Mouse (Mus musculus): ENCODE measurements around the gene Bcl9. TPM values are rescaled to one million over a fixed set of nuclear protein-coding genes. Genes with fewer than 3 reads are reported as not detected.

The Bcl9 gene
- polyA plus RNA-seq, 1 experiment, result 4.9 TPM

DNA sequence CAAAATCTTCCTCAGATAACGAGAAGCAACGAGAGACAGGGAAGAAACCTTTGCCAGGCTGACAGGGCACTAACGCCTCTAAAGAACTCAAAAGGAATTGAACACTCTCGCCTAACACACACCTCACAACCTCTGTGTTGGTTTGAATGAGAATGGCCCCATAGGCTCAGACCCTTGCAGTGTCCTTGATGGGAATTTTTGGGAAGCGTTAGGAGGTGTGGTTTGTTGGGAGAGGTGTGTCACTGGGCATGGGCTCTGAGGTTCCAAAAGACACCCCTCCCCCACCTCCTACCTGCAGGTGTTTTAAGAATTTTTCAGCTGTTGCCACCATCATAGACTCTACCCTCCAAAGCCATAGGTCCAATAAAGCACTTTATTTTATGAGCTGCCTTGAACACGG, 118.8 kb downstream of the Bcl9 start:
- Histone ChIP-seq H3K79me3 (ENCODE audit: low read depth) (no peaks in the 10 kb centered on the region), H3K27me3 (ENCODE audit: control insufficient read depth, insufficient read depth, insufficient read length) (no peaks in the 10 kb centered on the region), H3K79me2 (ENCODE audit: control insufficient read depth, insufficient read depth) (no peaks in the 10 kb centered on the region), H3K36me3 (ENCODE audit: control insufficient read depth, insufficient read depth) (no peaks in the 10 kb centered on the region), H3K4me3 (ENCODE audit: insufficient read depth, poor library complexity, severe bottlenecking) (no peak overlapping the region), H3ac (ENCODE audit: control insufficient read depth, insufficient read length, low read depth) (no peak overlapping the region)
- TF ChIP-seq CTCF (IDR thresholded peaks at IDR 0.05; ENCODE audit: control insufficient read depth, insufficient read depth, insufficient read length) (no peak), USF1 (IDR thresholded peaks at IDR 0.05; ENCODE audit: low read depth) (no peak), MYOG (IDR thresholded peaks at IDR 0.05; ENCODE audit: control insufficient read depth, extremely low read depth, insufficient read length) (no peak), FOSL1 (IDR thresholded peaks at IDR 0.05; ENCODE audit: insufficient read depth, low read length, poor library complexity, severe bottlenecking) (no peak), MYOD1 (IDR thresholded peaks at IDR 0.05; ENCODE audit: control insufficient read depth, insufficient read length, low read depth) (no peak), CEBPB (IDR thresholded peaks at IDR 0.05; ENCODE audit: low read depth) (no peak), MAX (IDR thresholded peaks at IDR 0.05) (no peak)

DNA sequence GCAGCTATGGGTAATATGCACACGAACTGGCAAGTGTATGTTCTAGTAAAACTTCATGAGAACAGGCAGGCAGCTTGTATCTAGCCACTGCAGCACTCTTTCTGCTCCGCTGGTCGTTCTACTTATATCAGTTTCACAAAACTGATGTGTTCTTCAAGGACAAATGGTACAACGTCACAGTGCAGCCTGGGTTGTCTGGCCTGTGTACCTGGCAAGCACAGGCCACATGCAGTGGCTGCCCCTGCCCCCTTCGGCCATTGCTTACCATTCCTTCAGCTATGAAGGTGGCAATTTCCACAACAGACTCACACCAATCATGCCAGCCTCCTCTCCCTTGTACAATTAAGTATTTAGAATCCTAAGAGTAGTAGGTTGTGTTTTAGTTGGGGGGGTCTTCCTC, 125.1 kb downstream of the Bcl9 start:
- H3K4me3 ChIP-seq (ENCODE audit: insufficient read depth, poor library complexity, severe bottlenecking), result no peak overlapping the region
- H3K27me3 ChIP-seq (ENCODE audit: control insufficient read depth, insufficient read depth, insufficient read length), result no peaks in the 10 kb centered on the region
- no peaks in the 10 kb centered on the region for H3K79me2 ChIP-seq (ENCODE audit: control insufficient read depth, insufficient read depth)
- TF ChIP-seq CTCF (IDR thresholded peaks at IDR 0.05; ENCODE audit: control insufficient read depth, insufficient read depth, insufficient read length), result no peak
- TF ChIP-seq USF1 (IDR thresholded peaks at IDR 0.05; ENCODE audit: low read depth), result no peak
- no peak for TF ChIP-seq MAX (IDR thresholded peaks at IDR 0.05)
- no peak for TF ChIP-seq MYOG (IDR thresholded peaks at IDR 0.05; ENCODE audit: control insufficient read depth, extremely low read depth, insufficient read length)
- no peak for TF ChIP-seq CEBPB (IDR thresholded peaks at IDR 0.05; ENCODE audit: low read depth)
- TF ChIP-seq FOSL1 (IDR thresholded peaks at IDR 0.05; ENCODE audit: insufficient read depth, low read length, poor library complexity, severe bottlenecking), result no peak
- no peak for TF ChIP-seq MYOD1 (IDR thresholded peaks at IDR 0.05; ENCODE audit: control insufficient read depth, insufficient read length, low read depth)
- H3K36me3 ChIP-seq (ENCODE audit: control insufficient read depth, insufficient read depth), result no peaks in the 10 kb centered on the region
- no peak overlapping the region for H3ac ChIP-seq (ENCODE audit: control insufficient read depth, insufficient read length, low read depth)
- H3K79me3 ChIP-seq (ENCODE audit: low read depth), result no peaks in the 10 kb centered on the region

DNA sequence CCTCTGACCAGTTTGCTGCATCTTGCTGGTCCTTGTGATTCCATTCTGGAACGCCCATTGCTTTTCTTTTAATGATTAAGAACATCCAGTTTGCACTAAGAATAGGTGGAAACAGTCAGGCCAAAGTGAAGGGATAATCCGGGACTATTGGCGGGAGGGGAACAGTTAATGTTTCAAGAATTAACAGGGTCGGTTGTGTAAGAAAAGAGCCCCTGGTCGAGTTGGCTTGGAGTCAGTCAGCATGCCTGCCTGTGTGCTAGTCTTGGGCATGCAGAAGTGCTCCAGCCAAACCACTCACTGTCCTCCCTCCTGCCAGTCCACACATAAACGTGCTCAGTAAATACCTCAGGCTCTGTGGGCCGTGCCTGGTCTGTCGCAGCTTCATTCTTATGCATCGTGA, 125.5 kb downstream of the Bcl9 start:
- H3K4me3 ChIP-seq (ENCODE audit: insufficient read depth, poor library complexity, severe bottlenecking), result no peak overlapping the region
- no peaks in the 10 kb centered on the region for H3K36me3 ChIP-seq (ENCODE audit: control insufficient read depth, insufficient read depth)
- H3K79me2 ChIP-seq (ENCODE audit: control insufficient read depth, insufficient read depth), result no peaks in the 10 kb centered on the region
- TF ChIP-seq MYOD1 (IDR thresholded peaks at IDR 0.05; ENCODE audit: control insufficient read depth, insufficient read length, low read depth) (no peak), CEBPB (IDR thresholded peaks at IDR 0.05; ENCODE audit: low read depth) (no peak), MYOG (IDR thresholded peaks at IDR 0.05; ENCODE audit: control insufficient read depth, extremely low read depth, insufficient read length) (no peak), USF1 (IDR thresholded peaks at IDR 0.05; ENCODE audit: low read depth) (no peak), MAX (IDR thresholded peaks at IDR 0.05) (no peak), CTCF (IDR thresholded peaks at IDR 0.05; ENCODE audit: control insufficient read depth, insufficient read depth, insufficient read length) (no peak), FOSL1 (IDR thresholded peaks at IDR 0.05; ENCODE audit: insufficient read depth, low read length, poor library complexity, severe bottlenecking) (no peak)
- no peak overlapping the region for H3ac ChIP-seq (ENCODE audit: control insufficient read depth, insufficient read length, low read depth)
- no peaks in the 10 kb centered on the region for H3K27me3 ChIP-seq (ENCODE audit: control insufficient read depth, insufficient read depth, insufficient read length)
- no peaks in the 10 kb centered on the region for H3K79me3 ChIP-seq (ENCODE audit: low read depth)

DNA sequence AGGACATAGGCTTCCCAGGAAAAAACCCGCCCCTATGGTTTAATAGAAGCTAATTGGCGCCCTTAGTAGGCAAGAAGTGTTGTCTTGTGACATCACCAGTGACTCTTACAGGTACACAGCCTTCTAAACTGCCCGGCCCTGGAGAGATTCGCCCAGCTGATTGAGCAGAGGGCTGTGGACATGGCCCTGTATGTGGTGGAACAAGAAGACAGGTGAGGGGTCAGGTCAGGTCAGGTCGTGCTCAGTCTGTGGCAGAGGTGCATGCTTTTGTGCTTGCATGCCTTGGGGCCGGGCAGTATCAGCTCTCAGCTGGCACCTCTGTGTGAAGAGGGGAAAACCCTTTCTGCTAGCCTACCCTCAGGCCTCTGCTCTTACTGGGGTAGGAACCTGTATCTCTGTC, 126.2 kb downstream of the Bcl9 start:
- H3K4me3 ChIP-seq (ENCODE audit: insufficient read depth, poor library complexity, severe bottlenecking), result no peak overlapping the region
- TF ChIP-seq MAX (IDR thresholded peaks at IDR 0.05) (no peak), MYOG (IDR thresholded peaks at IDR 0.05; ENCODE audit: control insufficient read depth, extremely low read depth, insufficient read length) (no peak), FOSL1 (IDR thresholded peaks at IDR 0.05; ENCODE audit: insufficient read depth, low read length, poor library complexity, severe bottlenecking) (no peak), MYOD1 (IDR thresholded peaks at IDR 0.05; ENCODE audit: control insufficient read depth, insufficient read length, low read depth) (no peak), USF1 (IDR thresholded peaks at IDR 0.05; ENCODE audit: low read depth) (no peak), CEBPB (IDR thresholded peaks at IDR 0.05; ENCODE audit: low read depth) (no peak), CTCF (IDR thresholded peaks at IDR 0.05; ENCODE audit: control insufficient read depth, insufficient read depth, insufficient read length) (no peak)
- H3K36me3 ChIP-seq (ENCODE audit: control insufficient read depth, insufficient read depth), result no peaks in the 10 kb centered on the region
- H3K79me3 ChIP-seq (ENCODE audit: low read depth), result no peaks in the 10 kb centered on the region
- no peaks in the 10 kb centered on the region for H3K79me2 ChIP-seq (ENCODE audit: control insufficient read depth, insufficient read depth)
- no peak overlapping the region for H3ac ChIP-seq (ENCODE audit: control insufficient read depth, insufficient read length, low read depth)
- H3K27me3 ChIP-seq (ENCODE audit: control insufficient read depth, insufficient read depth, insufficient read length), result no peaks in the 10 kb centered on the region

DNA sequence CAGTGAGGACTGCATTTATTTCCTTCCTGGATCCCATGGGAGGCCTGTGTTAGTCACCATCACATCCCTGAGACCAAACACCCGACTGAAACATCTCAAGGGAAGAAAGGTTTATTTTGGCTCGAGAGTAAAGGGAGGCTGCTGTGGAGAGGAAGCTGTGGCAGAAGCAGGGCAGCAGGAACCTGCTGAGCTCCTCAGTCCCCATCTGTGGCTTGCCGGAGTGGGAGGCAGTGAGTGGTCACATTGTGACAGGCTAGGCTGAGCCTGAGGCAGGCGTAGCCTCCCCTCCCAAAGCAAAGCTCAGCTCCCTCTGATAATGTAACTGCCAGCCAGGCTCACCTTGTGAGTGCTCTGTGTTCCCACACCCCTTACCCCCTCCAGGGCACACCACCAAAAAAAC, 130.6 kb downstream of the Bcl9 start:
- H3K79me3 ChIP-seq (ENCODE audit: low read depth), result no peaks in the 10 kb centered on the region

DNA sequence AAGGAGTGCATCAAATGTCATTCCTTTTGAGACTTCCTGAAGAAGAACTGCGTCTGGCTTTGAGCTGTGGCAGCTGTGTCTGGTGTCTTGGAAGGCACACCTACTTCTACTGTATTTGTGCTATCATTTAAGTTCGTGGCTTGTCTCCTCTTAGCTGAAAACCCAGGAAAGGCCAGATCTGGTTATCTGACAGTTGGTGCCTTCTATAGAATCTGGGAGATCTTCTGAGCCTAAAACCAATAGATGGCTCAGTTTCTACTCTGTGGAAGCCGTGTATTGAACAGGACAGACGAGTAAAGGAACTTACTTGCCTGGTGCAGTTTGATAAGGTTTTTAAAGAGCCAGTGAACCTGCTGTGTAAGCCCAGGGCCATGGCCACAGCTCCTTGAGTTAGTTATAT, 133.2 kb downstream of the Bcl9 start:
- Histone ChIP-seq H3K27me3 (ENCODE audit: control insufficient read depth, insufficient read depth, insufficient read length) (no peaks in the 10 kb centered on the region), H3K79me2 (ENCODE audit: control insufficient read depth, insufficient read depth) (no peaks in the 10 kb centered on the region), H3K79me3 (ENCODE audit: low read depth) (no peaks in the 10 kb centered on the region), H3K36me3 (ENCODE audit: control insufficient read depth, insufficient read depth) (no peaks in the 10 kb centered on the region), H3K4me3 (ENCODE audit: insufficient read depth, poor library complexity, severe bottlenecking) (no peak overlapping the region), H3ac (ENCODE audit: control insufficient read depth, insufficient read length, low read depth) (no peak overlapping the region)
- TF ChIP-seq USF1 (IDR thresholded peaks at IDR 0.05; ENCODE audit: low read depth) (no peak), MYOD1 (IDR thresholded peaks at IDR 0.05; ENCODE audit: control insufficient read depth, insufficient read length, low read depth) (no peak), MYOG (IDR thresholded peaks at IDR 0.05; ENCODE audit: control insufficient read depth, extremely low read depth, insufficient read length) (no peak), CEBPB (IDR thresholded peaks at IDR 0.05; ENCODE audit: low read depth) (no peak), CTCF (IDR thresholded peaks at IDR 0.05; ENCODE audit: control insufficient read depth, insufficient read depth, insufficient read length) (no peak), FOSL1 (IDR thresholded peaks at IDR 0.05; ENCODE audit: insufficient read depth, low read length, poor library complexity, severe bottlenecking) (no peak), MAX (IDR thresholded peaks at IDR 0.05) (no peak)

More for the DNA sequence above, 130.6 kb downstream of the Bcl9 start:
- Histone ChIP-seq H3K27me3 (ENCODE audit: control insufficient read depth, insufficient read depth, insufficient read length) (no peaks in the 10 kb centered on the region), H3K36me3 (ENCODE audit: control insufficient read depth, insufficient read depth) (no peaks in the 10 kb centered on the region), H3K79me2 (ENCODE audit: control insufficient read depth, insufficient read depth) (no peaks in the 10 kb centered on the region), H3ac (ENCODE audit: control insufficient read depth, insufficient read length, low read depth) (no peak overlapping the region), H3K4me3 (ENCODE audit: insufficient read depth, poor library complexity, severe bottlenecking) (no peak overlapping the region)
- no peak for TF ChIP-seq USF1 (IDR thresholded peaks at IDR 0.05; ENCODE audit: low read depth)
- TF ChIP-seq CEBPB (IDR thresholded peaks at IDR 0.05; ENCODE audit: low read depth), result no peak
- TF ChIP-seq MAX (IDR thresholded peaks at IDR 0.05), result no peak
